Mouse (Mus musculus) MEL (cell line): ENCODE results near the gene Matn4.

Source experiments
- CHD1 ChIP-seq: IDR thresholded peaks from 2 replicates; pipeline ENCODE4 v1.6.1; 2012; ENCODE audit warnings: low read depth, mild to moderate bottlenecking, inconsistent platforms, low read length, improper control_type of control experiment
- CTCF ChIP-seq, 3 experiments: IDR thresholded peaks in 2 of 3; conservative IDR thresholded peaks in 1 of 3; 2 replicates each; pipeline ENCODE4 v1.5.1; 2011 to 2012; ENCODE audit warnings: low read length in 3 of 3, low read depth in 2 of 3, mild to moderate bottlenecking in 2 of 3, improper control_type of control experiment in 1 of 3, inconsistent platforms in 1 of 3, mixed read lengths in 1 of 3, moderate library complexity in 1 of 3; ENCODE audit not compliant: control insufficient read depth in 1 of 3, insufficient read depth in 1 of 3, poor library complexity in 1 of 3, severe bottlenecking in 1 of 3
- EP300 ChIP-seq, 2 experiments: IDR thresholded peaks; 2 replicates each; pipeline ENCODE4 v1.6.1; 2011; ENCODE audit warnings: improper control_type of control experiment in 2 of 2, low read length in 2 of 2, low read depth in 1 of 2, mild to moderate bottlenecking in 1 of 2
- GATA1 ChIP-seq: IDR thresholded peaks from 2 replicates; pipeline ENCODE4 v1.6.1; 2011; ENCODE audit warnings: low read depth, low read length, improper control_type of control experiment
- MAX ChIP-seq: IDR thresholded peaks from 2 replicates; pipeline ENCODE4 v1.6.1; 2011; ENCODE audit warnings: low read length, improper control_type of control experiment
- MXI1 ChIP-seq: IDR thresholded peaks from 2 replicates; pipeline ENCODE4 v1.6.1; 2011; ENCODE audit warnings: mild to moderate bottlenecking, low read depth, low read length, improper control_type of control experiment
- POLR2A ChIP-seq, 2 experiments: IDR thresholded peaks; 2 replicates each; pipeline ENCODE4 v1.6.1; 2011 to 2012; ENCODE audit warnings: low read length in 2 of 2, mild to moderate bottlenecking in 2 of 2, control low read depth in 1 of 2, improper control_type of control experiment in 1 of 2, low read depth in 1 of 2, moderate library complexity in 1 of 2; ENCODE audit not compliant: control insufficient read depth in 1 of 2, insufficient read depth in 1 of 2, poor library complexity in 1 of 2
- POLR2AphosphoS2 ChIP-seq: IDR thresholded peaks from 2 replicates; pipeline ENCODE4 v1.6.1; 2011; ENCODE audit warnings: low read length, improper control_type of control experiment
- TCF12 ChIP-seq: IDR thresholded peaks from 2 replicates; pipeline ENCODE4 v1.6.1; 2014; ENCODE audit warnings: low read depth, mild to moderate bottlenecking, inconsistent platforms, low read length, improper control_type of control experiment, moderate library complexity
- USF1 ChIP-seq: IDR thresholded peaks from 2 replicates; pipeline ENCODE4 v1.6.1; 2014; ENCODE audit warnings: low read depth, mild to moderate bottlenecking, inconsistent platforms, low read length, improper control_type of control experiment, moderate library complexity
- ZNF384 ChIP-seq: IDR thresholded peaks from 2 replicates; pipeline ENCODE4 v1.6.1; 2012; ENCODE audit warnings: low read depth, mild to moderate bottlenecking, inconsistent platforms, low read length, improper control_type of control experiment

GRCm38 (mm10) chr2:164437710-164438109, 32.8 kb upstream of the Matn4 start:
- TF ChIP-seq CTCF (IDR thresholded peaks at IDR 0.05 in 2 of 3, conservative IDR thresholded peaks at IDR 0.05 in 1 of 3; ENCODE audit: control insufficient read depth in 1 of 3, insufficient read depth in 1 of 3, low read depth in 2 of 3, low read length in 3 of 3, poor library complexity in 1 of 3, severe bottlenecking in 1 of 3) (no peak), MXI1 (no peak), USF1 (no peak), POLR2AphosphoS2 (no peak), POLR2A (IDR thresholded peaks at IDR 0.05; ENCODE audit: control insufficient read depth in 1 of 2, insufficient read depth in 1 of 2, low read depth in 1 of 2, low read length in 2 of 2, poor library complexity in 1 of 2) (no peak), EP300 (IDR thresholded peaks at IDR 0.05; ENCODE audit: low read depth in 1 of 2, low read length in 2 of 2) (no peak), GATA1 (no peak), CHD1 (no peak), MAX (no peak), TCF12 (no peak), ZNF384 (no peak)
